Comparison of ENCODE assay signal across 23 mouse cellular contexts in the genomic region with DNA sequence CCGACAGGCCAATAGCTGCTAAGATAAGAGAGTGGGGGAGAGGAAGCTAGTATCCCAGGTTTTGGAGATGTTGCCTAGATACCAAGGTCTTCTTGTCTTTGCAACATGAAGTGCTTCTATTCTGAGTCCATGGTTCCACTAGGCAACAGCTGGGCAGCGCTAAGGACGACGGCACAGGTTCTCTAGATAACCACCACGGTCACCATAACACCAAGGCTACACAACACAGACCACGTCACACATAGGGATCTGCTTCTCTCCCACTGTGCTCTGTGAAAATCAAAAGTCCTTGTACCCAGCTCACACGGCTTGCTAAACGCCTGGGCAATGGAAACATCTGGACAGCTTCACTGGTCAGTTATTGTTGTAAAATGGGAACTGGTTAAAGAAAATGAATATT. TPM values are rescaled to one million over a fixed set of nuclear protein-coding genes. Genes with fewer than 3 reads are reported as not detected.
A peak's percentile ranks its signal among the peaks of the same experiment; 100 is the strongest.
DNase-seq lines count a peak whose midpoint lies in the region; ATAC-seq lines count a peak whose summit lies in the region.
"Had no signal": no experiment of that assay in that cellular context is flagged by ENCODE, and none has a peak within 500 bp of the region (broad histone marks: within the 10 kb centered on the region; RNA-seq: fewer than 3 reads in every experiment).

No protein-coding gene starts in this region.

- H3K4me1 ChIP-seq in heart, embryonic 14.5 days (ENCODE audit: control insufficient read depth in 2 of 2, insufficient read depth in 2 of 2, low read length in 2 of 2), result peaks cover 5 to 9% of the 10 kb centered on the region in 2 experiments; a peak in 3 of 4 replicates
- H3K4me1 ChIP-seq in midbrain, embryonic 10.5 days, result peaks cover 11% of the 10 kb centered on the region
- peaks cover 9% of the 10 kb centered on the region for H3K4me1 ChIP-seq in midbrain, embryonic 14.5 days (ENCODE audit: control insufficient read depth, insufficient read depth, low read length)

- H3K9me3 ChIP-seq in heart, embryonic 14.5 days (ENCODE audit: control insufficient read depth, low read length), result no peaks in the 10 kb centered on the region
- no peaks in the 10 kb centered on the region for H3K9me3 ChIP-seq in midbrain, embryonic 10.5 days (replicated peaks)
- H3K9me3 ChIP-seq in midbrain, embryonic 14.5 days (ENCODE audit: control insufficient read depth, low read length), result no peaks in the 10 kb centered on the region
- H3K9me3 ChIP-seq: forebrain, embryonic 15.5 days; hindbrain, embryonic 15.5 days; limb, embryonic 10.5 days had no signal

- no peak overlapping the region for H3K4me3 ChIP-seq in heart, embryonic 14.5 days (ENCODE audit: control insufficient read depth in 1 of 2, insufficient read depth in 1 of 2, low read depth in 1 of 2, low read length in 2 of 2)
- H3K4me3 ChIP-seq in midbrain, embryonic 10.5 days, result no peak overlapping the region
- H3K4me3 ChIP-seq in midbrain, embryonic 14.5 days (replicated peaks; ENCODE audit: low read depth, low read length), result no peak overlapping the region
- H3K4me3 ChIP-seq: forebrain, embryonic 15.5 days; hindbrain, embryonic 15.5 days; layer of hippocampus, adult 2 months; limb, embryonic 10.5 days had no signal

- 34% methylated on average over 8 of the region's 8 CpGs for WGBS in heart, embryonic 14.5 days
- WGBS in midbrain, embryonic 10.5 days, result 86% methylated on average over 8 of the region's 8 CpGs
- WGBS in midbrain, embryonic 14.5 days, result 86% methylated on average over 8 of the region's 8 CpGs

- no peak overlapping the region for H3K9ac ChIP-seq in heart, embryonic 14.5 days (ENCODE audit: low read length)
- H3K9ac ChIP-seq in midbrain, embryonic 14.5 days (replicated peaks; ENCODE audit: low read length), result no peak overlapping the region
- H3K9ac ChIP-seq: forebrain, embryonic 15.5 days; hindbrain, embryonic 15.5 days had no signal

- H3K27me3 ChIP-seq in heart, embryonic 14.5 days (ENCODE audit: control insufficient read depth, insufficient read depth, low read length), result no peaks in the 10 kb centered on the region
- no peaks in the 10 kb centered on the region for H3K27me3 ChIP-seq in midbrain, embryonic 10.5 days (ENCODE audit: low read depth, poor library complexity, severe bottlenecking)
- no peaks in the 10 kb centered on the region for H3K27me3 ChIP-seq in midbrain, embryonic 14.5 days (ENCODE audit: control insufficient read depth, insufficient read depth, low read length)
- H3K27me3 ChIP-seq: forebrain, embryonic 15.5 days; hindbrain, embryonic 15.5 days had no signal

- DNase-seq in adrenal gland, adult 2 months, result peak; percentile 45
- no peak for DNase-seq in adrenal gland, postnatal 25 days
- DNase-seq in heart, adult 18-20 months, result peak; percentile 58 to 69
- DNase-seq in heart, postnatal 4 days, result peak; percentile 54
- no peak for DNase-seq in cerebellum, adult 9-10 months
- DNase-seq in midbrain, embryonic 10.5 days (ENCODE audit: low spot score), result no peak
- DNase-seq in midbrain, embryonic 14.5 days, result no peak
- DNase-seq: cerebellum, adult 11 months; cerebellum, postnatal 25 days; kidney, adult 11 months; lung, adult 2 months; right cerebral cortex, postnatal 25 days; thymus, postnatal 25 days had no signal

- peaks cover 8% of the 10 kb centered on the region for H3K36me3 ChIP-seq in heart, embryonic 14.5 days (ENCODE audit: control insufficient read depth, insufficient read depth, low read length)
- H3K36me3 ChIP-seq in midbrain, embryonic 10.5 days, result peaks cover 10% of the 10 kb centered on the region
- H3K36me3 ChIP-seq in midbrain, embryonic 14.5 days (ENCODE audit: control insufficient read depth, insufficient read depth, low read length), result peaks cover 8% of the 10 kb centered on the region

- ATAC-seq in heart, embryonic 14.5 days (ENCODE audit: insufficient number of reproducible peaks, insufficient read depth, low FRiP score, low read depth), result peak; percentile 48; the same call in 1 of the 2 replicates
- no peak for ATAC-seq in midbrain, embryonic 14.5 days (ENCODE audit: low FRiP score, low TSS enrichment)
- ATAC-seq: forebrain, embryonic 15.5 days; midbrain, embryonic 16.5 days had no signal

- H3K27ac ChIP-seq in heart, embryonic 14.5 days (replicated peaks in 1 of 2; ENCODE audit: control insufficient read depth in 1 of 2, insufficient read depth in 1 of 2, low read depth in 2 of 2, low read length in 2 of 2), result peak overlapping the region; percentile 1 to 9; a peak in 2 of 4 replicates
- no peak overlapping the region for H3K27ac ChIP-seq in midbrain, embryonic 10.5 days (replicated peaks)
- H3K27ac ChIP-seq in midbrain, embryonic 14.5 days (replicated peaks; ENCODE audit: low read depth, low read length), result no peak overlapping the region
- H3K27ac ChIP-seq: forebrain, embryonic 15.5 days; hindbrain, embryonic 15.5 days; kidney, postnatal 0 days; layer of hippocampus, adult 2 months; limb, embryonic 10.5 days; macrophage had no signal

- H3K4me2 ChIP-seq in heart, embryonic 14.5 days (ENCODE audit: low read length), result peak overlapping the region; percentile 36
- no peak overlapping the region for H3K4me2 ChIP-seq in midbrain, embryonic 14.5 days (ENCODE audit: low read length)
- H3K4me2 ChIP-seq: forebrain, embryonic 15.5 days; hindbrain, embryonic 15.5 days; liver, embryonic 11.5 days had no signal

RNA-seq across cellular contexts. Expression of a gene that starts 2.2 kb away (rescaled TPM):
- 10 to 100 TPM; 28.2 to 28.9 TPM for total RNA-seq in adrenal gland, adult 2 months (2021)
- 6.6 and 7.5 TPM in 2 replicates for polyA plus RNA-seq in adrenal gland, adult 2 months (2012; rRNA removed)
- 27.1 and 28.9 TPM in 2 replicates for total RNA-seq in adrenal gland, postnatal 25 days (2021)
- total RNA-seq in heart, adult 18-20 months (2021), result 10 to 100 TPM; 18.0 to 19.7 TPM
- 17.3 and 17.7 TPM in 2 replicates for polyA plus RNA-seq in heart, embryonic 14.5 days (2014; fragmentation: Nextera tagmentation; extraction: Ambion mirVana)
- 10 to 100 TPM; 17.5 to 18.7 TPM for total RNA-seq in heart, postnatal 4 days (2021)
- 34.7 and 38.7 TPM in 2 replicates for polyA plus RNA-seq in midbrain, embryonic 10.5 days (2016; fragmentation: Nextera tagmentation; extraction: Ambion mirVana)
- 27.7 and 33.5 TPM in 2 replicates for polyA plus RNA-seq in midbrain, embryonic 14.5 days (2014; fragmentation: Nextera tagmentation; extraction: Ambion mirVana)

RNA-seq across cellular contexts. Expression of a gene that starts 2.4 kb away (rescaled TPM):
- 10 to 100 TPM; 47.1 to 57.1 TPM for total RNA-seq in adrenal gland, adult 2 months (2021)
- polyA plus RNA-seq in adrenal gland, adult 2 months (2012; rRNA removed), result 36.1 and 37.0 TPM in 2 replicates
- 22.5 and 31.1 TPM in 2 replicates for total RNA-seq in adrenal gland, postnatal 25 days (2021)
- total RNA-seq in heart, adult 18-20 months (2021), result 1 to 10 TPM in 1 of 2 experiments, under 1 TPM in 1; 0.37 to 1.2 TPM
- polyA plus RNA-seq in heart, embryonic 14.5 days (2014; fragmentation: Nextera tagmentation; extraction: Ambion mirVana), result 0.46 and 0.51 TPM in 2 replicates
- total RNA-seq in heart, postnatal 4 days (2021), result under 1 TPM; 0.41 to 0.79 TPM
- 0.75 and 0.78 TPM in 2 replicates for polyA plus RNA-seq in midbrain, embryonic 10.5 days (2016; fragmentation: Nextera tagmentation; extraction: Ambion mirVana)
- polyA plus RNA-seq in midbrain, embryonic 14.5 days (2014; fragmentation: Nextera tagmentation; extraction: Ambion mirVana), result 1.1 and 1.7 TPM in 2 replicates
- total RNA-seq: gastrocnemius, postnatal 4 days had no signal
- polyA plus RNA-seq: liver, embryonic 11.5 days; macrophage had no signal

RNA-seq across cellular contexts. Expression of a gene that starts 35.1 kb away (rescaled TPM):
- total RNA-seq in adrenal gland, adult 2 months (2021), result 10 to 100 TPM; 47.3 to 64.1 TPM
- 9.0 and 14.0 TPM in 2 replicates for polyA plus RNA-seq in adrenal gland, adult 2 months (2012; rRNA removed)
- 48.6 and 57.5 TPM in 2 replicates for total RNA-seq in adrenal gland, postnatal 25 days (2021)
- total RNA-seq in heart, adult 18-20 months (2021), result 10 to 100 TPM; 82.5 to 82.7 TPM
- polyA plus RNA-seq in heart, embryonic 14.5 days (2014; fragmentation: Nextera tagmentation; extraction: Ambion mirVana), result 198 and 210 TPM in 2 replicates
- total RNA-seq in heart, postnatal 4 days (2021), result 100 to 1,000 TPM; 120 to 123 TPM
- polyA plus RNA-seq in midbrain, embryonic 10.5 days (2016; fragmentation: Nextera tagmentation; extraction: Ambion mirVana), result 150 and 151 TPM in 2 replicates
- 128 and 134 TPM in 2 replicates for polyA plus RNA-seq in midbrain, embryonic 14.5 days (2014; fragmentation: Nextera tagmentation; extraction: Ambion mirVana)

Comparison
In these comparisons a context has a peak if more than half of its experiments do, and no peak if none do; other contexts are left out.
1. DNase-seq: peak in adrenal gland, adult 2 months (single experiment), heart, adult 18-20 months (2 of 2) and heart, postnatal 4 days (single experiment); none in adrenal gland, postnatal 25 days (single experiment), cerebellum, adult 9-10 months (single experiment), midbrain, embryonic 10.5 days (single experiment) and midbrain, embryonic 14.5 days (single experiment).
2. H3K27ac ChIP-seq: peak in heart, embryonic 14.5 days (2 of 2); none in midbrain, embryonic 10.5 days (single experiment) and midbrain, embryonic 14.5 days (single experiment).
3. RNA of a gene that starts 2.4 kb away (total RNA-seq): 47.1 to 57.1 TPM in adrenal gland, adult 2 months and 22.5 to 31.1 TPM in adrenal gland, postnatal 25 days; 0.37 to 1.2 TPM in heart, adult 18-20 months and 0.41 to 0.79 TPM in heart, postnatal 4 days; every median in the first group is over 10 times any median in the second.